Mouse (Mus musculus) MEL (cell line): ENCODE measurements around the gene Pygm. TPM values are rescaled to one million over a fixed set of nuclear protein-coding genes. Genes with fewer than 3 reads are reported as not detected.

Source experiments
- DNase-seq: peaks from one replicate; pipeline ENCODE4 v3.0.0; 2011; ENCODE audit warnings: low read depth, low spot score
- H3K27ac ChIP-seq: 2 replicates; pipeline ENCODE4 v1.5.1; 2012; ENCODE audit warnings: low read depth, mild to moderate bottlenecking, control low read depth, low read length, moderate library complexity; ENCODE audit not compliant: control insufficient read depth
- H3K27me3 ChIP-seq, 2 experiments: fragments of 150-350 bp in 1 of 2; sonication (generic) in 1 of 2; 2 replicates each; pipeline ENCODE4 v1.6.1; 2012; ENCODE audit warnings: low read length in 2 of 2, mild to moderate bottlenecking in 2 of 2, improper control_type of control experiment in 1 of 2, moderate library complexity in 1 of 2; ENCODE audit not compliant: insufficient read depth in 2 of 2, control insufficient read depth in 1 of 2
- H3K36me3 ChIP-seq, 2 experiments: 2 replicates each; pipeline ENCODE4 v1.6.1; 2012 to 2014; ENCODE audit warnings: low read length in 2 of 2, improper control_type of control experiment in 1 of 2, inconsistent platforms in 1 of 2, mild to moderate bottlenecking in 1 of 2; ENCODE audit not compliant: insufficient read depth in 2 of 2, control insufficient read depth in 1 of 2
- H3K4me1 ChIP-seq, 2 experiments: fragments of 150-350 bp in 1 of 2; sonication (generic) in 1 of 2; 2 replicates each; pipeline ENCODE4 v1.6.1; 2012; ENCODE audit warnings: low read length in 2 of 2, improper control_type of control experiment in 1 of 2, mild to moderate bottlenecking in 1 of 2; ENCODE audit not compliant: insufficient read depth in 2 of 2, control insufficient read depth in 1 of 2
- H3K4me3 ChIP-seq, 2 experiments: fragments of 150-350 bp in 1 of 2; sonication (generic) in 1 of 2; 2 replicates each; pipeline ENCODE4 v1.5.1; 2012; ENCODE audit warnings: low read depth in 2 of 2, low read length in 2 of 2, mild to moderate bottlenecking in 2 of 2, moderate library complexity in 2 of 2, control low read depth in 1 of 2, improper control_type of control experiment in 1 of 2; ENCODE audit not compliant: control insufficient read depth in 1 of 2, insufficient read depth in 1 of 2
- H3K79me2 ChIP-seq: 2 replicates; pipeline ENCODE4 v1.6.1; 2012; ENCODE audit warnings: mild to moderate bottlenecking, low read length, moderate library complexity; ENCODE audit not compliant: control insufficient read depth, poor library complexity, insufficient read depth
- H3K9ac ChIP-seq: 2 replicates; pipeline ENCODE4 v1.6.1; 2012; ENCODE audit warnings: low read depth, mild to moderate bottlenecking, control low read depth, low read length, moderate library complexity; ENCODE audit not compliant: control insufficient read depth, poor library complexity, severe bottlenecking
- H3K9me3 ChIP-seq: fragments of 150-350 bp; sonication (generic); replicated peaks from 2 replicates; pipeline ENCODE4 v1.6.1; 2012; ENCODE audit warnings: mild to moderate bottlenecking, low read length, improper control_type of control experiment, moderate library complexity; ENCODE audit not compliant: insufficient read depth
- CHD1 ChIP-seq: IDR thresholded peaks from 2 replicates; pipeline ENCODE4 v1.6.1; 2012; ENCODE audit warnings: low read depth, mild to moderate bottlenecking, inconsistent platforms, low read length, improper control_type of control experiment
- E2F4 ChIP-seq: IDR thresholded peaks from 2 replicates; pipeline ENCODE4 v1.6.1; 2011; ENCODE audit warnings: low read depth, low read length, improper control_type of control experiment, borderline replicate concordance
- ELF1 ChIP-seq: IDR thresholded peaks from 2 replicates; pipeline ENCODE4 v1.6.1; 2014; ENCODE audit warnings: low read depth, mild to moderate bottlenecking, inconsistent platforms, low read length, improper control_type of control experiment, moderate library complexity
- EP300 ChIP-seq, 2 experiments: IDR thresholded peaks; 2 replicates each; pipeline ENCODE4 v1.6.1; 2011; ENCODE audit warnings: improper control_type of control experiment in 2 of 2, low read length in 2 of 2, low read depth in 1 of 2, mild to moderate bottlenecking in 1 of 2
- ETS1 ChIP-seq: IDR thresholded peaks from 2 replicates; pipeline ENCODE4 v1.6.1; 2012; ENCODE audit warnings: low read depth, mild to moderate bottlenecking, inconsistent platforms, low read length, improper control_type of control experiment, moderate library complexity
- GABPA ChIP-seq: IDR thresholded peaks from 2 replicates; pipeline ENCODE4 v1.6.1; 2012; ENCODE audit warnings: low read depth, mild to moderate bottlenecking, inconsistent platforms, low read length, improper control_type of control experiment, moderate library complexity
- HCFC1 ChIP-seq: IDR thresholded peaks from 2 replicates; pipeline ENCODE4 v1.6.1; 2012; ENCODE audit warnings: low read depth, mild to moderate bottlenecking, inconsistent platforms, low read length, improper control_type of control experiment, moderate library complexity
- KAT2A ChIP-seq: conservative IDR thresholded peaks from 2 replicates; pipeline ENCODE4 v1.6.1; 2012; ENCODE audit warnings: low read depth, low read length, improper control_type of control experiment, inconsistent platforms
- MAX ChIP-seq: IDR thresholded peaks from 2 replicates; pipeline ENCODE4 v1.6.1; 2011; ENCODE audit warnings: low read length, improper control_type of control experiment
- MXI1 ChIP-seq: IDR thresholded peaks from 2 replicates; pipeline ENCODE4 v1.6.1; 2011; ENCODE audit warnings: mild to moderate bottlenecking, low read depth, low read length, improper control_type of control experiment
- MYB ChIP-seq: IDR thresholded peaks from 2 replicates; pipeline ENCODE4 v1.6.1; 2011; ENCODE audit warnings: mild to moderate bottlenecking, low read depth, low read length, improper control_type of control experiment
- MYC ChIP-seq: IDR thresholded peaks from 2 replicates; pipeline ENCODE4 v1.6.1; 2011; ENCODE audit warnings: low read depth, mild to moderate bottlenecking, low read length, improper control_type of control experiment, moderate library complexity
- NELFE ChIP-seq: IDR thresholded peaks from 2 replicates; pipeline ENCODE4 v1.6.1; 2011; ENCODE audit warnings: low read depth, low read length, improper control_type of control experiment
- NRF1 ChIP-seq: IDR thresholded peaks from 2 replicates; pipeline ENCODE4 v1.6.1; 2014; ENCODE audit warnings: low read depth, mild to moderate bottlenecking, inconsistent platforms, low read length, improper control_type of control experiment, moderate library complexity; ENCODE audit not compliant: poor library complexity, insufficient read depth, severe bottlenecking
- POLR2A ChIP-seq, 2 experiments: IDR thresholded peaks; 2 replicates each; pipeline ENCODE4 v1.6.1; 2011 to 2012; ENCODE audit warnings: low read length in 2 of 2, mild to moderate bottlenecking in 2 of 2, control low read depth in 1 of 2, improper control_type of control experiment in 1 of 2, low read depth in 1 of 2, moderate library complexity in 1 of 2; ENCODE audit not compliant: control insufficient read depth in 1 of 2, insufficient read depth in 1 of 2, poor library complexity in 1 of 2
- POLR2AphosphoS2 ChIP-seq: IDR thresholded peaks from 2 replicates; pipeline ENCODE4 v1.6.1; 2011; ENCODE audit warnings: low read length, improper control_type of control experiment
- POLR2AphosphoS5 ChIP-seq: IDR thresholded peaks from 2 replicates; pipeline ENCODE4 v1.6.1; 2012; ENCODE audit warnings: low read depth, borderline replicate concordance, mild to moderate bottlenecking, inconsistent platforms, low read length, moderate library complexity, mixed read lengths
- SIN3A ChIP-seq: IDR thresholded peaks from 2 replicates; pipeline ENCODE4 v1.6.1; 2012; ENCODE audit warnings: low read length, improper control_type of control experiment, inconsistent platforms
- TBP ChIP-seq: IDR thresholded peaks from 2 replicates; pipeline ENCODE4 v1.8.0; 2011; ENCODE audit warnings: low read depth, low read length, improper control_type of control experiment
- TCF12 ChIP-seq: IDR thresholded peaks from 2 replicates; pipeline ENCODE4 v1.6.1; 2014; ENCODE audit warnings: low read depth, mild to moderate bottlenecking, inconsistent platforms, low read length, improper control_type of control experiment, moderate library complexity
- UBTF ChIP-seq: IDR thresholded peaks from 2 replicates; pipeline ENCODE4 v1.6.1; 2012; ENCODE audit warnings: low read depth, mild to moderate bottlenecking, inconsistent platforms, low read length, improper control_type of control experiment, moderate library complexity, borderline replicate concordance; ENCODE audit not compliant: insufficient read depth
- ZMIZ1 ChIP-seq: IDR thresholded peaks from 2 replicates; pipeline ENCODE4 v1.6.1; 2012; ENCODE audit warnings: low read depth, mild to moderate bottlenecking, inconsistent platforms, low read length, improper control_type of control experiment, moderate library complexity
- polyA plus RNA-seq, 2 experiments: library from polyadenylated mRNA; stranded (reverse) in 1 of 2; unstranded in 1 of 2; fragments of >175 nt in 1 of 2; fragments of >200 nt in 1 of 2; gene quantifications; 2 replicates each; pipeline versions ENCODE4 v1.2.1 to v1.2.4; 2012; ENCODE audit warnings: low replicate concordance in 2 of 2, low read depth in 1 of 2; ENCODE audit not compliant: insufficient read length in 2 of 2, insufficient read depth in 1 of 2, missing spikeins in 1 of 2
- total RNA-seq: library from RNA; depleted of rRNA; stranded (reverse); fragments of 300-350 nt; gene quantifications from 2 replicates; pipeline ENCODE4 v1.2.3, GENCODE M21; 2012

The Pygm gene
- total and polyA plus RNA-seq, 3 experiments: 0.73 to 3.3 TPM; not detected in 1

- TF ChIP-seq NELFE (peak; percentile 88), POLR2AphosphoS5 (0 out of 2 replicates have a peak, but pooled peaks have one; percentile 6), POLR2AphosphoS2 (peak; percentile 96), TBP (peak; percentile 73; the same call in 1 of the 2 replicates), KAT2A (peak; percentile 57; the same call in 1 of the 2 replicates), SIN3A (peak; percentile 12; the same call in 1 of the 2 replicates), UBTF (peak; percentile 73; the same call in 1 of the 2 replicates), MYB (0 out of 2 replicates have a peak, but pooled peaks have one; percentile 39), ZMIZ1 (peak; percentile 75), TCF12 (no peak)
- TF ChIP-seq, all 39 proteins: peak for 20
These were observed 20.6 kb upstream of the Pygm start, which contains the start of gene Sf1 (continued) for GRCm38 (mm10) chr19:6363411-6364240.

- peak; percentile 91 for DNase-seq
- Histone ChIP-seq H3K27me3 (no peaks in the 10 kb centered on the region), H3K4me3 (peak overlapping the region; percentile 86 to 93), H3K4me1 (peaks cover 13 to 21% of the 10 kb centered on the region in 2 experiments), H3K79me2 (peaks cover 37% of the 10 kb centered on the region), H3K27ac (peak overlapping the region; percentile 97), H3K9me3 (no peaks in the 10 kb centered on the region), H3K36me3 (peaks cover 38 to 51% of the 10 kb centered on the region in 2 experiments), H3K9ac (peak overlapping the region; percentile 99)
- TF ChIP-seq HCFC1 (peak; percentile 52; the same call in 1 of the 2 replicates), TBP (peak; percentile 29; the same call in 1 of the 2 replicates), EP300 (IDR thresholded peaks at IDR 0.05; ENCODE audit: low read depth in 1 of 2, low read length in 2 of 2) (no peak), POLR2A (IDR thresholded peaks at IDR 0.05; ENCODE audit: control insufficient read depth in 1 of 2, insufficient read depth in 1 of 2, low read depth in 1 of 2, low read length in 2 of 2, poor library complexity in 1 of 2) (peak in 1 of 2 experiments; percentile 66; a peak in 1 of 4 replicates), E2F4 (peak; percentile 71; the same call in 1 of the 2 replicates), SIN3A (0 out of 2 replicates have a peak, but pooled peaks have one; percentile 46), NRF1 (peak; percentile 94), GABPA (no peak), MAX (peak; percentile 65; the same call in 1 of the 2 replicates), CHD1 (no peak), NELFE (peak; percentile 14; the same call in 1 of the 2 replicates), MXI1 (peak; percentile 47; the same call in 1 of the 2 replicates), ETS1 (no peak), MYC (0 out of 2 replicates have a peak, but pooled peaks have one; percentile 43), ELF1 (no peak)
These were observed 19.9 kb upstream of the Pygm start for GRCm38 (mm10) chr19:6364317-6364725.
